Mouse (Mus musculus) cortical plate, adult 2 months (tissue): ENCODE measurements around the gene Qk.

Experiments used
- CTCF ChIP-seq: fragments of 200-500 bp; IDR thresholded peaks from 2 replicates; pipeline ENCODE4 v1.5.1; 2011; ENCODE audit warnings: mild to moderate bottlenecking, control low read depth, low read length; ENCODE audit not compliant: insufficient read depth; ENCODE audit errors: extremely low read depth
- POLR2A ChIP-seq: fragments of 200-500 bp; IDR thresholded peaks from 2 replicates; pipeline ENCODE4 v1.6.1; 2011; ENCODE audit warnings: mild to moderate bottlenecking, low read length, control low read depth; ENCODE audit not compliant: insufficient read depth; ENCODE audit errors: extremely low read depth

DNA sequence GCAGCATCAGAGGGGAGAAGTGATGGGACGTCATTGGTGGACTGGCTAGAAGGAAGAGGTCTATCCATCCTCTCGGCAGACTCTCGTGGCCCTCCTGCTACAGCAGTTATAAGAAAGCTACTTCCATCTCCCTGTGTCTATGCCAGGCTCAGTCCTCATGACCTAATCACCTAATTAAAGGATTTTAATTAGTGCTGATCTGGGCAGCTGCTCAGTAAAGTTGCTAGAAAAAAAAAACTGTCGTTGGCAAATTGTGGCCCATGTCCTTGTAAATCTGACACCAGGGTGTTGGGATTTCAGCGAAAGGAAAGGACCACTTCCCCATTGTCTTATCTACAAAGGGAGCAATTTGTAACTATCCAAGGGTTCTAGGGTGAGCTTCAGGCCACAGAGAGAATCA is 142.6 kb downstream of the Qk start:
- TF ChIP-seq CTCF, result no peak
- no peak for TF ChIP-seq POLR2A
